Mouse (Mus musculus) liver, embryonic 16.5 days (tissue): Measurements from ENCODE around the gene Akr1c14. TPM values are rescaled to one million over a fixed set of nuclear protein-coding genes. Genes with fewer than 3 reads are reported as not detected.
"Not testable (repeated sequence)": the region's sequence is repeated elsewhere in the genome, so short reads cannot be mapped to it uniquely, and the experiment has no call there.

Experiments
- ATAC-seq: fragments of 200-750 bp; cut with Nextera tagmentation; 2 replicates; pipeline ENCODE4 v1.8.0; 2017; ENCODE audit warnings: low read depth, mild to moderate bottlenecking, moderate number of reproducible peaks, moderate library complexity
- H3K27ac ChIP-seq: fragments of 300-500 bp; sonication (generic); 2 replicates; pipeline ENCODE4 v1.5.1; 2014; ENCODE audit warnings: mild to moderate bottlenecking, low read length
- H3K27me3 ChIP-seq: fragments of 300-500 bp; sonication (generic); 2 replicates; pipeline ENCODE4 v1.6.1; 2014; ENCODE audit warnings: low read depth, low read length, mixed read lengths; ENCODE audit not compliant: control insufficient read depth, insufficient read depth
- H3K36me3 ChIP-seq: fragments of 300-500 bp; sonication (generic); 2 replicates; pipeline ENCODE4 v1.6.1; 2014; ENCODE audit warnings: mild to moderate bottlenecking; ENCODE audit not compliant: control insufficient read depth, insufficient read depth
- H3K4me1 ChIP-seq: fragments of 300-500 bp; sonication (generic); 2 replicates; pipeline ENCODE4 v1.6.1; 2014; ENCODE audit warnings: low read depth, low read length, mixed read lengths; ENCODE audit not compliant: control insufficient read depth
- H3K4me2 ChIP-seq: fragments of 300-500 bp; sonication (generic); 2 replicates; pipeline ENCODE4 v1.6.1; 2014; ENCODE audit warnings: low read depth, low read length, mixed read lengths
- H3K4me3 ChIP-seq: fragments of 300-500 bp; sonication (generic); 2 replicates; pipeline ENCODE4 v1.5.1; 2014; ENCODE audit warnings: low read depth, mild to moderate bottlenecking, low read length
- H3K9ac ChIP-seq: fragments of 300-500 bp; sonication (generic); 2 replicates; pipeline ENCODE4 v1.6.1; 2014; ENCODE audit warnings: low read depth, low read length
- H3K9me3 ChIP-seq: fragments of 300-500 bp; sonication (generic); replicated peaks from 2 replicates; pipeline ENCODE4 v1.6.1; 2016; ENCODE audit warnings: low read length; ENCODE audit not compliant: control insufficient read depth
- WGBS: fragments of 180-500 bp; shearing (Covaris S2); extraction: QIAGEN DNeasy Blood & Tissue Kit; methylation state at CpG from one replicate; pipeline ENCODE4 v1.1.7; 2014; ENCODE audit not compliant: insufficient replicate concordance; 5-methylcytosine and 5-hydroxymethylcytosine counted together
- polyA plus RNA-seq: library from polyadenylated mRNA; unstranded; fragments of >200 nt; fragmentation: Nextera tagmentation; extraction: Ambion mirVana; gene quantifications from 2 replicates; pipeline ENCODE4 v1.2.1, GENCODE M21; 2015

The Akr1c14 gene
- polyA plus RNA-seq, 1 experiment from 2014 or later, result 16.4 TPM

DNA sequence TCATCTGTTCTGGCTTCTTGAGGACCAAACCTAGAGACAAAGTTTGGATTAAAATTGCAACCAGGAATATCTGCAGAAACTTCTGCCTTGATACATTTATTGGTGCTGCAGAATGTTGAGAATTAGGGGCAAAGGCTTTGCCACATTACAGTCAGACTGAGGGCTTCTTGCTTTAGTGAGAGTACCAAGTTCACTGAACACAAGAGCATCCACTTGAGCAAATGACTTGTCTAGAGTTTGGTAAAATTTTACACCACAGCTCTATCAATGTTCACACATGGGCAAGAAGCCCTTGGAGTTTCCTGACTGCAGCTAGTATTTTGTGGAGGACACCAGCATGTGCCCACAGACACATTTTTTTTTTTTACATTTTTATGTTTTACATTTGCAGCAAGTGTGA, 53.9 kb downstream of the Akr1c14 start:
- H3K9ac ChIP-seq, result no peak overlapping the region
- H3K27ac ChIP-seq, result no peak overlapping the region
- no peaks in the 10 kb centered on the region for H3K36me3 ChIP-seq
- H3K4me2 ChIP-seq, result no peak overlapping the region
- ATAC-seq, result no peak
- no peaks in the 10 kb centered on the region for H3K9me3 ChIP-seq
- H3K4me1 ChIP-seq, result no peaks in the 10 kb centered on the region
- no peak overlapping the region for H3K4me3 ChIP-seq
- H3K27me3 ChIP-seq, result no peaks in the 10 kb centered on the region

DNA sequence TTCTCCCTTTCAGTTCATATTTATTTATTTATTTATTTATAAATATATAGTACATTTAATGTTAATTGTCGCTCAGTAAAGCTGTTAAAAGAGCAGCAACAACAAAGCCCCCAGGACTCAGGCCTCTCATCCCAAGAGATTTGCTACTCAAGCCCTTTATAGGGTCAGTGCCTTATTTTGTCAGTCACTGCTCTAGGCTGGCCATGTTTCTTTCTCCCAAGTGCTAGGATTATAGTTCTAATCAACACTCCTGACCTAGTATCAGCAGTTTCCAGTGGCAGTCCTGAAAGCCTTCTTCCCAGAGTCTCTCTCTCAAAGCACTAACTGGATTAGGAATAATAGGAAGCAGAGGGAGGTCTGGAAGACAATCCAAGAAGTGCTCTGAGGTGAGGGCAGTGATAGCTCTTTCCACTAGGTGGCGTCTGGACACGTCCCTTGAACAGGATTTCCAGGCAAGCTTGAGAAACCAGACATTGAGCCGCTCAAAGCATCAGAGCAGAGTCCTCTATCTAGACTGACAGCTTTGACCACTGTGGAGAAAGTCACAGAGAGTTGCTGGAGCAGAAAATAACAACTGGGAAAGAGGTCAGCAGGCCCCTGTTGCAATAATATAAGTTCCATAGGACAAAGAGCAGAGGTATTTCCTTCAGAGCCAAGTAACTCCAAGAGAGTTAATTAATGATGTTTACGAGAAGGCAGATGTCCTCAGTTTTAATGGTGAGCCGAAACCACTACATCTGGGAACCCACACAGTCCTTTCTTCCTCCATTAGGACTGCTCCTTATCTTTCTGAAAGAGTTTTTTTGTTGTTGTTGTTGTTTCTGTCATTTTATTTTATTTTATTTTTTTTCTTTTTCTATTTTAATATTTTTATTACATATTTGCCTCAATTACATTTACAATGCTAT, 61.7 kb downstream of the Akr1c14 start:
- WGBS, result 23% methylated on average over 6 of the region's 6 CpGs
- Histone ChIP-seq H3K4me1 (no peaks in the 10 kb centered on the region), H3K36me3 (no peaks in the 10 kb centered on the region), H3K9ac (no peak overlapping the region), H3K27me3 (no peaks in the 10 kb centered on the region), H3K4me2 (no peak overlapping the region), H3K4me3 (no peak overlapping the region), H3K9me3 (no peaks in the 10 kb centered on the region), H3K27ac (no peak overlapping the region)
- 0 out of 2 replicates have a peak, but pooled peaks have one; percentile 24 for ATAC-seq

DNA sequence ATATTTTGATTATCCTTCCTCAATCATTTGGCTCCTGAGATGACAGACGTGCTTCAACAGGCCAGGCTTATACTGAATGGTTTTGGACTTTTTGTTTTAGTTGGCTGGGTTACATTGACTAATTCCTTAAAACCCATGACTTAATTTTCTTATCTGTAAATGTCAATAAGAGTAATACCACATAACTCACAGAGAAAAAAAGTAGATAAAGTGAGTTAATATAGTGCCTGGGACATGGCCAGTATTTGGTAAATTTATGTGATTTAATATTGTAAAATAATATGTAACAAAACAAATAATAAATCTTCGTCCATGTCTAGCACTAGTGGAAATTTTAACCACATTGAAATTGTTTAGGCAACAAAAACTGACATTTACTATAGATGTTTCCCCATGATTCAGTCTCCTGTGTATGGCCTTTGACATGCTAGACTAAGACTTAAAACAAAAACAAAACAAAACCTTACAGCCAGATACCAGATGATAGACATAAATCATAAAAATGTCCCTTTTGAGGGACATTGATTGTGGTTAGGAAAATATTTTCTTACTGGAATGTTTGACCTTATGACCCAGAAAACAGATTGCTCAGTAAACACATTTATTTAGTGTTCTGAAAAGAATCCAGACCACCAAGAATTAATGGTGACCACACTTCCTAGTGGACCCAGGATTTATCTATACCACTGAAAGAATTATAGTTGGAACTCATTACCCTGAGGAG, 70.5 kb downstream of the Akr1c14 start:
- no peak for ATAC-seq
- 39% methylated on average over 2 of the region's 2 CpGs for WGBS

DNA sequence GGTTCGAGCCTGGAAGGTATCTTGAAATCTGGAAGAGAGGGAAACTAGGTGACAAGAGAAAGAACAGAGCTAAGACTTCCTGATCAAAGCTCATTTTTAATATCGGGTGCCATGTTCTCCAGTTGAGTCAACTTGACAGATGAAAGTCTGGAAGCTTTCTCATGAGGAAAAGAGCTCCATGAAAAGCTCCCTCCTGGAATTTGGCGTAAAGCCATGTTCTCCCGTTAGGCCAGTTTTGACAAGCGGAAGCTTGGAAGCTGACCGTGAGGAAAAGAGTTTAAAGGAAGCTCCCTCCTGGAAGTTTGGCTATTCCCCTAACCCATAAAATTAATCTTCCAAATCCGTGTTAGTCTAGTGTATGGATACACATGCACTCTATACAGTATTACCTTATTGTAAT, 74.3 kb downstream of the Akr1c14 start:
- ATAC-seq, result no peak
- no peak overlapping the region for H3K9ac ChIP-seq
- H3K27me3 ChIP-seq, result no peaks in the 10 kb centered on the region
- H3K4me3 ChIP-seq, result no peak overlapping the region
- 67% methylated on average over 7 of the region's 7 CpGs for WGBS
- H3K36me3 ChIP-seq, result no peaks in the 10 kb centered on the region
- H3K9me3 ChIP-seq, result no peaks in the 10 kb centered on the region
- no peaks in the 10 kb centered on the region for H3K4me1 ChIP-seq
- no peak overlapping the region for H3K27ac ChIP-seq
- H3K4me2 ChIP-seq, result no peak overlapping the region

More for the DNA sequence above, 70.5 kb downstream of the Akr1c14 start:
- Histone ChIP-seq H3K4me1 (no peaks in the 10 kb centered on the region), H3K27me3 (no peaks in the 10 kb centered on the region), H3K4me3 (no peak overlapping the region), H3K4me2 (no peak overlapping the region), H3K9ac (no peak overlapping the region), H3K9me3 (no peaks in the 10 kb centered on the region), H3K36me3 (no peaks in the 10 kb centered on the region), H3K27ac (no peak overlapping the region)

DNA sequence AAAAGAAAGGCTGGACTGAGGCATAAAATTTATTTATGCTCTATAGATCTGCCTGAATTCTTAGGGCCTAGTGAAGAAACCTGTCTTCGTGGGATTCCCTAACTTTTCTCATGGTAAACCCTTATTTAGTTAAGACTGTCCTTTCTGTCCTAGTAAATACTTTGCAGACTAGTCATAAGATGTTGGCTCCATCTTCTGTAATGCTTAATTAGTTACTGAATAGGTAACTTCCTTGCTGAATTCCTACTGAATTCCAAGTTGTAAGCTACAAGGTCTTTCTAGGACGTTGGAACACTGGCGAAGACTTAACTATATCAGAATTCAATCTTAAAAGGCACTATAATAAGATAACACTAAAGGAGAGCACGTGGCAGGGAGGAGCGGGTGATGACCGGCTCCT, 75.7 kb downstream of the Akr1c14 start:
- H3K27ac ChIP-seq, H3K9ac ChIP-seq, H3K36me3 ChIP-seq, H3K4me1 ChIP-seq, H3K4me3 ChIP-seq, H3K9me3 ChIP-seq, H3K27me3 ChIP-seq, ATAC-seq, H3K4me2 ChIP-seq: not testable (repeated sequence)
- WGBS, result 68% methylated on average over 6 of the region's 6 CpGs

DNA sequence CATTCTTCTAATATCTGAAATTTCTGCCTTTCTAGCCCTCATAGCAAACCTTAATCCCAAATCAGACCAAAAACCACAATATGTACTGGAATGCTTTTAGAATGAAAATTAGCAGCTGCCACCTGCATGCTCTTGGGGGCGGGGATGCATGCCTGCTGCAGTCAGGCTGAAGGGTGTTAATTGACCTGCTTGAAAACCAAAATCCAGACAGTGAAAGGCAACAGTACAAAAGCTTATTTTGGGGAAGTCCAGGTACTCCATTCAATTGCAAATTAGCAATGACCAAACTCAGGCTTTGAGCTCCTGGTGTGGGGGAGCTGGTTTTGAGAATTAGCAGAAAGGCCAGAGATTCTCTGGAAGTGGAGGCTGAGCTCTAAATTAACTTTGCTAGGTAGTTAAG, 77.0 kb downstream of the Akr1c14 start:
- not testable (repeated sequence) for ATAC-seq, H3K27ac ChIP-seq, H3K4me3 ChIP-seq, H3K4me2 ChIP-seq, H3K9ac ChIP-seq, H3K36me3 ChIP-seq, H3K9me3 ChIP-seq, H3K4me1 ChIP-seq, H3K27me3 ChIP-seq
- 73% methylated on average over 1 of the region's 1 CpGs for WGBS

DNA sequence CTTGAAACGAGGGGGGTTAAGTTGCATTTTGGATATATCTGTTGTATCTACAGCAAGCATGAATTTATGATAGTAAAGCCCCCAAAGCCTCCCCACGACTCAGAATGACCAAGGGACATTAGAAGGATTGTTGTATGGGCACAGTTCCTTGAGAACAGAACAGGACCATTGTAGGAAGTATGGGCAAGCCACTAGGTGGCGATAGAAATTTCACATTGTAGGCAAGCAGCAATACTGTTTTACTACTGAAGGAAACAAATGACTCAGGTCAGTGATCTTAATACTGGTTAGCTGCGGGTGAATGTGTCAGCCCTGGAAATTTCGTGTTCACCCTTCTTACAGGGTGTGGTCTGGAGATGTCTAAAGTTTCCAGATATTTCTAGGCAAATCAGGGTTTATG, 80.3 kb downstream of the Akr1c14 start:
- H3K4me2 ChIP-seq, result no peak overlapping the region
- H3K36me3 ChIP-seq, result no peaks in the 10 kb centered on the region
- no peak for ATAC-seq
- H3K9ac ChIP-seq, result no peak overlapping the region
- no peaks in the 10 kb centered on the region for H3K27me3 ChIP-seq
- H3K4me1 ChIP-seq, result no peaks in the 10 kb centered on the region
- 22% methylated on average over 5 of the region's 5 CpGs for WGBS
- H3K27ac ChIP-seq, result no peak overlapping the region
- no peaks in the 10 kb centered on the region for H3K9me3 ChIP-seq
- H3K4me3 ChIP-seq, result no peak overlapping the region

DNA sequence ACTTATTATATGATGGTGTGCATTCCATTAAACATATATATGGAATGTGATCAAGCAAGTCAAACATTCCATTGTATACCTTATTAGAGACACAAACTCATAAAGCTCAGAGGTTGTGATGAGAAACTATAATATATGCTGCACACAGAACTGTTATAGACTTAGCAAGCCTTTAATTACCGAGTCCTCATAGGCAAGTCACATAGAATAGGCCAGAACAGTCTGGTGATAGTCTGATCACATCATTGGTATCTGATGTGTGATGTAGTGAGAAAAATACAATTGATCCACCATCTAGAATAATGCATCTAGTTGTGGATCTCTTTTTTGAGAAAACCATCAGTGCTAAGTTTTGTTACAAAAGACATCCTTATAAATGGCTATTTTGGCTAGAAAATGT, 82.5 kb downstream of the Akr1c14 start:
- no peaks in the 10 kb centered on the region for H3K27me3 ChIP-seq
- no peaks in the 10 kb centered on the region for H3K36me3 ChIP-seq
- H3K4me3 ChIP-seq, result no peak overlapping the region
- no peak overlapping the region for H3K27ac ChIP-seq
- H3K4me1 ChIP-seq, result no peaks in the 10 kb centered on the region
- no peak for ATAC-seq
- H3K9ac ChIP-seq, result no peak overlapping the region
- whole genome bisulfite sequencing, result 60% methylated on average over 1 of the region's 1 CpGs
- H3K4me2 ChIP-seq, result no peak overlapping the region
- H3K9me3 ChIP-seq, result no peaks in the 10 kb centered on the region

DNA sequence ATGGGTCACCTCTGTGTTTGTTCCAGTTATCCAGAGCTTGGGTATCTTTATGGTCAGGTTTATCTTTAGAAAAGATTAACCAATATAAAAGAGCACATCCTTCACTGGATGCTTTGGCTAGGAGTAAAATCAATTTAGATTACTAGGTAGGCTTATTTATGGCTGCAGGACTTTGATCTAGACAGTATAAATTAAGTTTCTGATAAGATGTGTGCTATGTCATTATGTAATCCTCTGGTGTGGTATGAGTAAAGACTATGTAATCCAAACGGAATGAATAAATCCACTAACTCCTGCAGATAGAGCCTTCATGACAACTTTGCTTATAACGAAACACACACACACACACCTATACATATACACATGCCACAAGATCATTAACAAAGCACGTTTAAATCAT, 82.9 kb downstream of the Akr1c14 start:
- Histone ChIP-seq H3K4me3 (no peak overlapping the region), H3K9me3 (no peaks in the 10 kb centered on the region), H3K27me3 (no peaks in the 10 kb centered on the region), H3K4me2 (no peak overlapping the region), H3K27ac (no peak overlapping the region), H3K9ac (no peak overlapping the region), H3K4me1 (no peaks in the 10 kb centered on the region), H3K36me3 (no peaks in the 10 kb centered on the region)
- no peak for ATAC-seq
- 45% methylated on average over 3 of the region's 3 CpGs for WGBS
